Mouse (Mus musculus) limb, embryonic 12.5 days (tissue): ENCODE measurements at regions not wholly inside any gene's neighbourhood (a gene's known extent, or its start where the extent isn't known, plus 50 kb on each side); places are given as distances from the start of the nearest gene placed in this dataset.

ENCODE experiments used
- ATAC-seq: fragments of 200-750 bp; cut with Nextera tagmentation; 2 replicates; pipeline ENCODE4 v1.8.0; 2017; ENCODE audit warnings: low read depth, moderate TSS enrichment; ENCODE audit not compliant: insufficient number of reproducible peaks, insufficient read depth, low FRiP score, low TSS enrichment
- H3K27ac ChIP-seq: fragments of 300-500 bp; sonication (generic); 2 replicates; pipeline ENCODE4 v1.5.1; 2016; ENCODE audit warnings: mild to moderate bottlenecking, moderate library complexity
- H3K27me3 ChIP-seq: fragments of 300-500 bp; sonication (generic); 2 replicates; pipeline ENCODE4 v1.6.1; 2016; ENCODE audit warnings: mild to moderate bottlenecking, moderate library complexity
- H3K36me3 ChIP-seq: fragments of 300-500 bp; sonication (generic); 2 replicates; pipeline ENCODE4 v1.6.1; 2016; ENCODE audit warnings: mild to moderate bottlenecking, moderate library complexity
- H3K4me1 ChIP-seq: fragments of 300-500 bp; sonication (generic); replicated peaks from 2 replicates; pipeline ENCODE4 v1.6.1; 2016
- H3K4me2 ChIP-seq: fragments of 300-500 bp; sonication (generic); 2 replicates; pipeline ENCODE4 v1.6.1; 2016; ENCODE audit warnings: mild to moderate bottlenecking, moderate library complexity
- H3K4me3 ChIP-seq: fragments of 300-500 bp; sonication (generic); replicated peaks from 2 replicates; pipeline ENCODE4 v1.5.1; 2016; ENCODE audit warnings: mild to moderate bottlenecking
- H3K9ac ChIP-seq: fragments of 300-500 bp; sonication (generic); replicated peaks from 2 replicates; pipeline ENCODE4 v1.6.1; 2016; ENCODE audit warnings: mild to moderate bottlenecking, moderate library complexity
- H3K9me3 ChIP-seq: fragments of 300-500 bp; sonication (generic); 2 replicates; pipeline ENCODE4 v1.6.1; 2016; ENCODE audit warnings: mild to moderate bottlenecking, moderate library complexity
- WGBS: fragments of 180-500 bp; shearing (Covaris S2); methylation state at CpG from one replicate; pipeline ENCODE4 v1.1.7; 2016; 5-methylcytosine and 5-hydroxymethylcytosine counted together

- no peak for ATAC-seq
- Histone ChIP-seq H3K27me3 (no peaks in the 10 kb centered on the region), H3K9me3 (no peaks in the 10 kb centered on the region), H3K36me3 (no peaks in the 10 kb centered on the region), H3K4me2 (no peak overlapping the region), H3K9ac (no peak overlapping the region), H3K4me3 (no peak overlapping the region), H3K4me1 (no peaks in the 10 kb centered on the region; the same call in 1 of the 2 replicates), H3K27ac (no peak overlapping the region)
- 83% methylated on average over 4 of the region's 4 CpGs for WGBS
Measured at GRCm38 (mm10) chr11:65558236-65558635, 229.9 kb downstream of the Map2k4 start.

DNA sequence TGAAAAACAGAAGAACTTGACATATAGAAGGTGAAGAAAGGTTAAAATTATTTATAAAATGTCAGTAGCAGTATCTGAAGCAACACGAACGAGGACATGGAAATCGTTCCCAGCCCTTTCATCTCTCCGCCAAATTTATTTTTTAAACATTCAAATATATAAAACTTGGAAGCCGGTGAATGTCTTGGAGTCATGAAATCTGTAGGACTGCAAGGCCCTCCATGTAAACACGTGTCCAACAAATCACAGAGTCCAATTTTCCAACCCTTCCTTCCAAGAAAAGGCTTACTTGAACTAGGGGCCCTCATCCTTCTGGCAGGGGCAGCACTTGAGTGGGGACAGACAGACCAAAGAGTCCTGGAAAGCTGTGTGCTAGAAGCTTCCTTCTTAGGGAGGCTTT is 237.0 kb downstream of the Map2k4 start:
- H3K27me3 ChIP-seq = no peaks in the 10 kb centered on the region
- ATAC-seq = no peak
- H3K4me3 ChIP-seq = no peak overlapping the region
- WGBS = 86% methylated on average over 6 of the region's 6 CpGs
- no peaks in the 10 kb centered on the region for H3K36me3 ChIP-seq
- H3K4me1 ChIP-seq = no peaks in the 10 kb centered on the region
- no peak overlapping the region for H3K27ac ChIP-seq
- H3K9me3 ChIP-seq = no peaks in the 10 kb centered on the region
- no peak overlapping the region for H3K9ac ChIP-seq
- H3K4me2 ChIP-seq = no peak overlapping the region

GRCm38 (mm10) chr11:65544281-65544680 is 243.8 kb downstream of the Map2k4 start:
- 87% methylated on average over 5 of the region's 5 CpGs for WGBS
- ATAC-seq = no peak
- Histone ChIP-seq H3K36me3 (no peaks in the 10 kb centered on the region), H3K27me3 (no peaks in the 10 kb centered on the region), H3K9me3 (no peaks in the 10 kb centered on the region), H3K4me3 (no peak overlapping the region), H3K27ac (no peak overlapping the region), H3K4me1 (no peaks in the 10 kb centered on the region), H3K4me2 (no peak overlapping the region), H3K9ac (no peak overlapping the region)

DNA sequence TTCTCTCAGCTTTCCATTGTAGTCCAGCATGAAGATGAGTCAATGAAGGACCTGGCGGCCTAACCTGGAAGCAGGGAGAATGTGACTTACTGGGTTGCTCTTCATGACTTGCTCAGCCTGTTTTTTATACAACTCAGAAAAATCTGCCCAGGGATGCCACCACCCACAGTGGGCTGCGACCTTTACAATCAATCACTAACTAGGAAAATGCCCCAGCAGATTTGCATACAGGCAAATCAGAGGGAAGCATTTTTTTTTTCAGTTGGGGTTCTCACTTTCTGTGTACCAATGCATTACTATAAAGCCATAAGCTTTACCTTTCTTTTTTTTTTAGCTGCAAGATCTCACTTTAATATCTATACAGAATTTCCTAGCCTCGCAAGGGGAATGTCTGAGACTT is 244.5 kb downstream of the Map2k4 start:
- no peaks in the 10 kb centered on the region for H3K4me1 ChIP-seq
- H3K4me2 ChIP-seq = no peak overlapping the region
- no peak overlapping the region for H3K9ac ChIP-seq
- no peak overlapping the region for H3K27ac ChIP-seq
- 92% methylated on average over 3 of the region's 3 CpGs for WGBS
- no peak overlapping the region for H3K4me3 ChIP-seq
- H3K27me3 ChIP-seq = no peaks in the 10 kb centered on the region
- H3K9me3 ChIP-seq = no peaks in the 10 kb centered on the region
- H3K36me3 ChIP-seq = no peaks in the 10 kb centered on the region
- no peak for ATAC-seq

DNA sequence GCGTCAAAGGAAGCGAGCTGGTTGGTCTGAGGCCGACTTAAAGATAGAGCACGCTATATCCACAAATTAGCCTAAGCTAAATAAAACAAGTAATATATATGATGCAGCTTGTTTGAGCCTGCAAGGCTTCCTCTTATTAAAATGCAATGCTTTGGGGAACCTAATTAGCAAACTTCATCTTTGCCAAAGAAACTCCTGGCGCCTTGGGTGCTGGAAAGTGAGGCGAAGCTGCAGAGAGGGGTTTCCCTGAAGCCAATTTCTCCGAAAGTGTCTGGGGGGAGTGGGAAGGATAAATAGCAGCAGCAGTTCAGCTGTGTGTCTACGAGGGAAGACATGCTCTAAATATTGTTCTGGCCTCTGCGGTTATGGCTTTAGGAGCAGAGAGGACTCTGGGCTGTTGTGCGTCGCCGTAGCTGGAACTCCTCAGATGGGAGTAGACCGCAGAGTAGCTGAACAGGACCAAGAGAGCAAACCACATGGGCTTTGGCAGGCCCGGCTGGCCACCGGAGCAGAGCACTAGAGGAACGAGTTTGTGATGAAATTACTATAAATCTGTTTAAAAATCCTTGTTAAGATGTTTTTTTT is 251.0 kb downstream of the Map2k4 start:
- ATAC-seq = no peak
- Histone ChIP-seq H3K4me1 (no peaks in the 10 kb centered on the region), H3K27me3 (no peaks in the 10 kb centered on the region), H3K9ac (no peak overlapping the region), H3K9me3 (no peaks in the 10 kb centered on the region), H3K4me3 (no peak overlapping the region), H3K4me2 (no peak overlapping the region), H3K36me3 (no peaks in the 10 kb centered on the region), H3K27ac (no peak overlapping the region)
- WGBS = 85% methylated on average over 16 of the region's 16 CpGs

- ATAC-seq = no peak
- no peak overlapping the region for H3K9ac ChIP-seq
- H3K9me3 ChIP-seq = no peaks in the 10 kb centered on the region
- H3K27ac ChIP-seq = no peak overlapping the region
- H3K4me1 ChIP-seq = no peaks in the 10 kb centered on the region
- H3K27me3 ChIP-seq = no peaks in the 10 kb centered on the region
- 90% methylated on average over 8 of the region's 8 CpGs for WGBS
- H3K4me2 ChIP-seq = no peak overlapping the region
- H3K4me3 ChIP-seq = no peak overlapping the region
- no peaks in the 10 kb centered on the region for H3K36me3 ChIP-seq
Measured at GRCm38 (mm10) chr11:65535726-65536442, 252.2 kb downstream of the Map2k4 start.

DNA sequence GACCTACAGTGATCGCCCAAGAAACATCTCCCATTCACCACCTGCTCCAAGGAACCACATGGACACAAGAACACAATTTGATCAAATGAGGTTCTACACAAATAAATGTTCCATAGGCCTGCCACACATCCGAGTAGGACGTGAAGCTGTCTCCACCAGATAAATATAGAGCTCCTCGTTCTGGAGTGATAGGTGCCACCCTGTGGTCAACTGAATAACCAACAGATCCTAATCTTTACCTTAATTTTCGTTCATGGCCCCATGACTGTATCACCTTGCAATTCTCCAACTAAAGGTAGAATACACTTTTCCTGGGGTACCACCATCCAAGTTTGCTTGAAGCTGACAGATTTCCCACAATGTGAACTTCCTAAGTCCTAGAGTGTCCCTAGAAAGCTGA is 257.4 kb downstream of the Map2k4 start:
- no peak overlapping the region for H3K4me3 ChIP-seq
- WGBS = 73% methylated on average over 5 of the region's 5 CpGs
- ATAC-seq = no peak
- no peaks in the 10 kb centered on the region for H3K9me3 ChIP-seq
- H3K4me2 ChIP-seq = no peak overlapping the region
- no peaks in the 10 kb centered on the region for H3K36me3 ChIP-seq
- no peaks in the 10 kb centered on the region for H3K4me1 ChIP-seq
- no peaks in the 10 kb centered on the region for H3K27me3 ChIP-seq
- no peak overlapping the region for H3K27ac ChIP-seq
- no peak overlapping the region for H3K9ac ChIP-seq

GRCm38 (mm10) chr11:65505106-65505865 is 235.5 kb upstream of the Myocd start:
- Histone ChIP-seq H3K27ac (peak overlapping the region; percentile 42; the same call in 1 of the 2 replicates), H3K36me3 (no peaks in the 10 kb centered on the region), H3K4me3 (no peak overlapping the region), H3K27me3 (no peaks in the 10 kb centered on the region), H3K9ac (no peak overlapping the region), H3K9me3 (peaks cover 5% of the 10 kb centered on the region; the same call in 1 of the 2 replicates), H3K4me2 (peak overlapping the region; percentile 34), H3K4me1 (peaks cover 20% of the 10 kb centered on the region)
- ATAC-seq = peak; percentile 66
- 33% methylated on average over 19 of the region's 19 CpGs for WGBS

GRCm38 (mm10) chr11:65497979-65498378 is 228.2 kb upstream of the Myocd start:
- Histone ChIP-seq H3K9me3 (no peaks in the 10 kb centered on the region), H3K36me3 (no peaks in the 10 kb centered on the region), H3K27me3 (0 out of 2 replicates have a peak, but pooled peaks cover 3% of the 10 kb centered on the region), H3K27ac (no peak overlapping the region), H3K4me1 (peaks cover 14% of the 10 kb centered on the region), H3K4me2 (no peak overlapping the region), H3K9ac (no peak overlapping the region), H3K4me3 (no peak overlapping the region)
- 82% methylated on average over 2 of the region's 2 CpGs for WGBS
- no peak for ATAC-seq

GRCm38 (mm10) chr11:65497415-65497814 is 227.6 kb upstream of the Myocd start:
- Histone ChIP-seq H3K4me2 (no peak overlapping the region), H3K4me3 (no peak overlapping the region), H3K9me3 (no peaks in the 10 kb centered on the region), H3K36me3 (no peaks in the 10 kb centered on the region), H3K9ac (no peak overlapping the region), H3K27ac (no peak overlapping the region), H3K27me3 (0 out of 2 replicates have a peak, but pooled peaks cover 3% of the 10 kb centered on the region), H3K4me1 (peaks cover 14% of the 10 kb centered on the region)
- ATAC-seq = no peak
- WGBS = 92% methylated on average over 6 of the region's 6 CpGs

DNA sequence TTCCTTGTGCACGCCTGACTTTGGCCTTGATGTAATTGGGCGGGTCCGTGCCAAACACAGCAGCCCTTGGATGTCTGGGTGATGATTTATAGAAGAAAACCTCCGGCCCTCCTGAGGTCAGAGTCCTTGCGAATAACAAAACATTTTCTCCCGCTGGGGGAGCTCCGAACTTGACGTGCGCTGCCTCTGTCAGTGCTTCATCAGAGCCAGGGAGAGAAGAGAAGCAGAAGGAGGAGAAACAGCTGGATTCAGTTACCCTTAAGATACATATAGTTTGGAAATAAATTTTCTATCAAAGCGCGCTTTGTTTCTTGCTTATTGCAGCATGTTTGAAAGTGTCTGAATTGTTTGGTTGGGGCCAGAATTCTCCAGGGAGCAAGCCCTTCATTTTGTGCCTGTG is 225.2 kb upstream of the Myocd start:
- Histone ChIP-seq H3K9ac (no peak overlapping the region), H3K36me3 (no peaks in the 10 kb centered on the region), H3K4me1 (peaks cover 9% of the 10 kb centered on the region), H3K4me3 (no peak overlapping the region), H3K27ac (no peak overlapping the region), H3K27me3 (0 out of 2 replicates have a peak, but pooled peaks cover 1% of the 10 kb centered on the region), H3K9me3 (no peaks in the 10 kb centered on the region), H3K4me2 (peak overlapping the region; percentile 45)
- WGBS = 12% methylated on average over 11 of the region's 11 CpGs
- ATAC-seq = no peak
